Mouse (Mus musculus) megakaryocyte, embryonic 14.5 days (primary cell): Measurements from ENCODE around the gene H1foo. TPM values are rescaled to one million over a fixed set of nuclear protein-coding genes. Genes with fewer than 3 reads are reported as not detected.

Experiments used
- H3K27me3 ChIP-seq: replicated peaks from 2 replicates; pipeline ENCODE3; 2012; ENCODE audit warnings: inconsistent platforms
- H3K36me3 ChIP-seq: replicated peaks from 2 replicates; pipeline ENCODE3; 2012; ENCODE audit warnings: low read length, inconsistent platforms, mixed read lengths
- H3K4me1 ChIP-seq: 2 replicates; pipeline ENCODE4 v1.6.1; 2012; ENCODE audit warnings: inconsistent platforms
- H3K4me3 ChIP-seq: replicated peaks from 2 replicates; pipeline ENCODE3; 2012; ENCODE audit warnings: moderate library complexity, mild to moderate bottlenecking, inconsistent platforms
- H3K9me3 ChIP-seq: 2 replicates; pipeline ENCODE4 v1.6.1; 2012; ENCODE audit warnings: inconsistent platforms
- FLI1 ChIP-seq: IDR thresholded peaks from 2 replicates; pipeline ENCODE4 v1.6.1; 2012; ENCODE audit warnings: low read length, inconsistent platforms, mixed read lengths
- GATA1 ChIP-seq: IDR thresholded peaks from 3 replicates; pipeline ENCODE4 v1.6.1; 2012; ENCODE audit warnings: mixed read lengths, low read length, inconsistent platforms, borderline replicate concordance
- polyA plus RNA-seq: library from polyadenylated mRNA; stranded (reverse); fragments of >175 nt; gene quantifications from 2 replicates; pipeline ENCODE4 v1.2.3, GENCODE M21; 2012; ENCODE audit warnings: low replicate concordance; ENCODE audit not compliant: insufficient read depth

H1foo gene
- polyA plus RNA-seq, 1 experiment: not detected

GRCm38 (mm10) chr6:115990479-115990878, 45.7 kb downstream of the H1foo start:
- H3K4me1 ChIP-seq: peaks cover 70% of the 10 kb centered on the region
- TF ChIP-seq FLI1: no peak
- no peak for TF ChIP-seq GATA1
- peak overlapping the region; percentile 35 for H3K4me3 ChIP-seq
- H3K9me3 ChIP-seq: no peaks in the 10 kb centered on the region
- H3K27me3 ChIP-seq: peaks cover 87% of the 10 kb centered on the region
- H3K36me3 ChIP-seq: no peaks in the 10 kb centered on the region

GRCm38 (mm10) chr6:115991108-115991880, 46.6 kb downstream of the H1foo start:
- H3K36me3 ChIP-seq: no peaks in the 10 kb centered on the region
- TF ChIP-seq FLI1 (no peak), GATA1 (no peak)
- H3K4me3 ChIP-seq: peak overlapping the region; percentile 84
- H3K9me3 ChIP-seq: no peaks in the 10 kb centered on the region
- peaks cover 79% of the 10 kb centered on the region for H3K4me1 ChIP-seq
- peaks cover 80% of the 10 kb centered on the region for H3K27me3 ChIP-seq

GRCm38 (mm10) chr6:115991881-115992620, 47.3 kb downstream of the H1foo start:
- TF ChIP-seq GATA1: no peak
- TF ChIP-seq FLI1: no peak
- peaks cover 73% of the 10 kb centered on the region for H3K27me3 ChIP-seq
- H3K4me3 ChIP-seq: peak overlapping the region; percentile 94
- H3K4me1 ChIP-seq: peaks cover 81% of the 10 kb centered on the region
- no peaks in the 10 kb centered on the region for H3K36me3 ChIP-seq
- no peaks in the 10 kb centered on the region for H3K9me3 ChIP-seq

GRCm38 (mm10) chr6:115992981-115993380, 48.2 kb downstream of the H1foo start:
- Histone ChIP-seq H3K36me3 (no peaks in the 10 kb centered on the region), H3K9me3 (no peaks in the 10 kb centered on the region), H3K27me3 (peaks cover 64% of the 10 kb centered on the region), H3K4me1 (peaks cover 83% of the 10 kb centered on the region), H3K4me3 (peak overlapping the region; percentile 94)
- TF ChIP-seq GATA1 (no peak), FLI1 (no peak)

GRCm38 (mm10) chr6:115993463-115994145, 48.9 kb downstream of the H1foo start:
- Histone ChIP-seq H3K36me3 (no peaks in the 10 kb centered on the region), H3K4me1 (peaks cover 89% of the 10 kb centered on the region), H3K27me3 (peaks cover 57% of the 10 kb centered on the region), H3K4me3 (peak overlapping the region; percentile 94), H3K9me3 (no peaks in the 10 kb centered on the region)
- TF ChIP-seq FLI1: no peak
- TF ChIP-seq GATA1: no peak

- peaks cover 50% of the 10 kb centered on the region for H3K27me3 ChIP-seq
Observed at GRCm38 (mm10) chr6:115994146-115994876, 49.6 kb downstream of the H1foo start.

GRCm38 (mm10) chr6:115994877-115995520, 50.3 kb downstream of the H1foo start, which contains the start of gene Plxnd1:
Plxnd1 (minus strand) TSS chr6:115995005.
- no peak for TF ChIP-seq GATA1
- TF ChIP-seq FLI1: no peak
- Histone ChIP-seq H3K4me3 (peak within 1 kb of the TSS; percentile 94), H3K36me3 (no peaks in the 10 kb centered on the region), H3K27me3 (peaks cover 43% of the 10 kb centered on the region), H3K9me3 (no peaks in the 10 kb centered on the region), H3K4me1 (peaks cover 89% of the 10 kb centered on the region)

More at GRCm38 (mm10) chr6:115994146-115994876, 49.6 kb downstream of the H1foo start:
- Histone ChIP-seq H3K36me3 (no peaks in the 10 kb centered on the region), H3K9me3 (no peaks in the 10 kb centered on the region), H3K4me1 (peaks cover 90% of the 10 kb centered on the region), H3K4me3 (peak overlapping the region; percentile 94)
- TF ChIP-seq GATA1 (no peak), FLI1 (no peak)

GRCm38 (mm10) chr6:115995531-115995941, 50.8 kb downstream of the H1foo start:
- Histone ChIP-seq H3K4me1 (peaks cover 86% of the 10 kb centered on the region), H3K9me3 (no peaks in the 10 kb centered on the region), H3K4me3 (peak overlapping the region; percentile 94), H3K27me3 (peaks cover 41% of the 10 kb centered on the region), H3K36me3 (no peaks in the 10 kb centered on the region)
- TF ChIP-seq GATA1: no peak
- no peak for TF ChIP-seq FLI1
